Comparison of ENCODE assay signal across 13 mouse cellular contexts in the genomic region with DNA sequence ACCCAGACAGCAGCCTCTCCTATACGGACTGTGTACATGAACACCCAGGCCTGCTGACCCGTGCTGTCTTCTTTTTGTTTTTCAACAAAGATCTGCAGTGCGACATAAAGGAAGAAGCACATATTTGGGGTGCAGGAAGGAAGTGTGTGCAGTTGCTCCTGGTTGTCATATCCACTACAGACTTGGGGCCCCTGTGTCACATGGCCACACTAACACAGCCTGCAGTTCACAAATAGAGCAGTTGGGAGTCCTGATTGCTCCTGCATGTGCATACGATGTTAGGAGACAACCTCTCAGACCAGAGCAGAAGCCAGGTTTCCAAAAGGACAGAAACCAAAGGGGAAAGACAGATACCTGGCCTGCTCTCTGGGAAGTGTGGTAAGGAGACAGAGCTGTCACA. TPM values are rescaled to one million over a fixed set of nuclear protein-coding genes. Genes with fewer than 3 reads are reported as not detected.
DNase-seq lines count a peak whose midpoint lies in the region; ATAC-seq lines count a peak whose summit lies in the region.
"Had no signal": no experiment of that assay in that cellular context is flagged by ENCODE, and none has a peak within 500 bp of the region (broad histone marks: within the 10 kb centered on the region; RNA-seq: fewer than 3 reads in every experiment).

No protein-coding gene starts in this region.

- ATAC-seq in megakaryocyte progenitor cell, adult 5-6 weeks (replicated peaks; ENCODE audit: poor library complexity), result peak; percentile 46
- no peak for ATAC-seq in erythroblast, adult 5-6 weeks (replicated peaks; ENCODE audit: low FRiP score, poor library complexity, severe bottlenecking)
- ATAC-seq: forebrain, embryonic 14.5 days; inflammation-experienced regulatory T-cells, adult 6 months had no signal

- peak; percentile 37 for DNase-seq in CD4-positive, CD25-positive, alpha-beta regulatory T cell, adult 2 months (ENCODE audit: low read depth, low spot score)
- peak; percentile 71 for DNase-seq in T-cell, adult 2 months (ENCODE audit: low spot score)
- DNase-seq in thymus, postnatal 25 days, result peak; percentile 42
- no peak for DNase-seq in embryo, embryonic 10 days (ENCODE audit: low spot score)
- no peak for DNase-seq in left cerebral cortex, adult 18-20 months (ENCODE audit: low spot score in 2 of 2)
- DNase-seq: adrenal gland, postnatal 36 days; cerebellum, adult 8-10 months; gastrocnemius, postnatal 25 days; heart, postnatal 14 days had no signal

RNA-seq across cellular contexts. Expression of gene Mex3b, which starts 46.5 kb away (rescaled TPM):
- total RNA-seq in megakaryocyte progenitor cell, adult 5-6 weeks (2015), result 3.7 and 4.5 TPM in 2 replicates
- total RNA-seq in megakaryocyte progenitor cell, adult 5-6 weeks (2017), result 2.2 and 4.7 TPM in 2 replicates
- 10 to 100 TPM; 18.7 to 20.2 TPM for total RNA-seq in left cerebral cortex, adult 18-20 months (2021)
- 0.77 and 0.84 TPM in 2 replicates for total RNA-seq in erythroblast, adult 5-6 weeks (2015; ENCODE audit: low replicate concordance)
- total RNA-seq in erythroblast, adult 5-6 weeks (2017; ENCODE audit: low replicate concordance), result 0.77 and 0.98 TPM in 2 replicates

Comparison
In these comparisons a context has a peak if more than half of its experiments do, and no peak if none do; other contexts are left out.
1. DNase-seq: peak in CD4-positive, CD25-positive, alpha-beta regulatory T cell, adult 2 months (single experiment), T-cell, adult 2 months (single experiment) and thymus, postnatal 25 days (single experiment); none in embryo, embryonic 10 days (single experiment) and left cerebral cortex, adult 18-20 months (0 of 2).